Mouse (Mus musculus): Measurements from ENCODE around the gene Nasp. TPM values are rescaled to one million over a fixed set of nuclear protein-coding genes. Genes with fewer than 3 reads are reported as not detected.

Gene Nasp
- 103 TPM for total RNA-seq (2023)

GRCm38 (mm10) chr4:116627722-116628662 is at the start of gene Nasp:
TSS of gene Nasp (minus strand) at chr4:116627941.

GRCm38 (mm10) chr4:116650924-116651796 is 23.4 kb upstream of the Nasp start, which contains the start of gene Akr1a1:
TSS of gene Akr1a1 (minus strand) at chr4:116651680.

GRCm38 (mm10) chr4:116596379-116596778 is 31.4 kb downstream of the Nasp start, which contains the start of gene Ccdc17:
TSS of gene Ccdc17 (plus strand) at chr4:116596654.

GRCm38 (mm10) chr4:116557306-116558121 is 70.2 kb downstream of the Nasp start, which contains the start of gene Gpbp1l1:
TSS of gene Gpbp1l1 (plus strand) at chr4:116557658.

DNA sequence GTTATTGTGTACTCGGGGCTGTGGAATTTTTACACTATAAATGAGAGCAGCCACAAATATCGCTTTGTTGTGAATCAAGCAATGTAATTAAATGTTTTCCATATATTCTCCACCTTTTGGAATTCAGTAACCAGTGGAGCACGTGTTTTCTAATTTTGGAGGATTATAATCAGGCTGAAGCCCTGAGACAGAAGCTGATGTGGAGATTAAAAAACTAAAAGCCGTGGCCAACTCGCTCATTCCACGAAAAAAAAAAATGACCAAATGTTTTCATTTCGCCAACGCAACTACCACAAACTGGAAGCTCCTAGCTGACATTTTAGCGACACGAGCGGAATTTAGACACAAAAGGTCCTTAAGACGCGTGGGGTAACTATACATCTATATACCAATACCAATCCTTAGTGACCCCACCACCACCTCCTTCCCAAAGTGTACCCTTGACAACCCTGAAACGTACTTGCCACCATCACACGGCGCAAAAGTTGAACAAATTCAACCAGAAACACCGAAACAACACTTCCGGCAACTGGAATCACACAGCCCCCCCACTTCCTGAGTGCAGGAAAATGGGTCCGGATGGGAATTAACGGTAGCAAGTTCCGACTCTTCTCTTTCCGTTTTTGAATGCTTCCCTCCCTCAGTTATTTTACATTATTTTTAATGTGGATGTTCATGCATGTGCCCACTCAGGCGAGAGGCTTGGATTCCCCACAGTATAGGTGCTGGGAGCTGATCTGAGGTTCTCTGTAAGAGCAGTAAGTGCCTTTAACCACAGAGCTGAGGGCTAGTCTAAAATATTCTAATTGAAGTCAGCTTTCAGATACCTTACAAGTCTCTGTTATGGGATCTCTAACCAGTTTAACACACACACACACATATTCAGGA is 72.1 kb downstream of the Nasp start, which contains the start of gene Tmem69:
Gene Tmem69, minus strand, starts transcription at position 524 of the 888 bp plus-strand sequence.

Other genes with a start within 250 kb of the Nasp start
- gene Mast2, start 163.8 kb downstream of the Nasp start, total RNA-seq (2023): 24.2 TPM
- gene Ipp, start 120.4 kb downstream of the Nasp start, total RNA-seq (2023): 10.4 TPM
- 8.0 TPM for gene Tmem69, start 72.0 kb downstream of the Nasp start, total RNA-seq (2023)
- 128 TPM for gene Gpbp1l1, start 70.3 kb downstream of the Nasp start, total RNA-seq (2023)
- gene Ccdc17, start 31.3 kb downstream of the Nasp start, total RNA-seq (2023): 8.2 TPM
- gene Akr1a1, start 23.7 kb upstream of the Nasp start, total RNA-seq (2023): 176 TPM
- 165 TPM for gene Prdx1, start 57.6 kb upstream of the Nasp start, total RNA-seq (2023)
- gene Mmachc, start 80.5 kb upstream of the Nasp start, total RNA-seq (2023): 3.5 TPM
- 18.4 TPM for gene Ccdc163, start 80.6 kb upstream of the Nasp start, total RNA-seq (2023)
- gene Tesk2, start 93.0 kb upstream of the Nasp start, total RNA-seq (2023): 7.8 TPM
- 50.5 TPM for gene Toe1, start 179.7 kb upstream of the Nasp start, total RNA-seq (2023)
- gene Mutyh, start 179.8 kb upstream of the Nasp start, total RNA-seq (2023): 11.8 TPM
- gene Hpdl, start 193.8 kb upstream of the Nasp start, total RNA-seq (2023): not detected
- 0.18 TPM for gene Zswim5, start 249.4 kb upstream of the Nasp start, total RNA-seq (2023)